Mouse (Mus musculus): ENCODE results near the gene Ppp2r5c. TPM values are rescaled to one million over a fixed set of nuclear protein-coding genes. Genes with fewer than 3 reads are reported as not detected.
A peak's percentile ranks its signal among the peaks of the same experiment; 100 is the strongest.

Gene Ppp2r5c
- total and polyA plus RNA-seq, 3 experiments: 72.0 to 100.0 (median 93.9) TPM

DNA sequence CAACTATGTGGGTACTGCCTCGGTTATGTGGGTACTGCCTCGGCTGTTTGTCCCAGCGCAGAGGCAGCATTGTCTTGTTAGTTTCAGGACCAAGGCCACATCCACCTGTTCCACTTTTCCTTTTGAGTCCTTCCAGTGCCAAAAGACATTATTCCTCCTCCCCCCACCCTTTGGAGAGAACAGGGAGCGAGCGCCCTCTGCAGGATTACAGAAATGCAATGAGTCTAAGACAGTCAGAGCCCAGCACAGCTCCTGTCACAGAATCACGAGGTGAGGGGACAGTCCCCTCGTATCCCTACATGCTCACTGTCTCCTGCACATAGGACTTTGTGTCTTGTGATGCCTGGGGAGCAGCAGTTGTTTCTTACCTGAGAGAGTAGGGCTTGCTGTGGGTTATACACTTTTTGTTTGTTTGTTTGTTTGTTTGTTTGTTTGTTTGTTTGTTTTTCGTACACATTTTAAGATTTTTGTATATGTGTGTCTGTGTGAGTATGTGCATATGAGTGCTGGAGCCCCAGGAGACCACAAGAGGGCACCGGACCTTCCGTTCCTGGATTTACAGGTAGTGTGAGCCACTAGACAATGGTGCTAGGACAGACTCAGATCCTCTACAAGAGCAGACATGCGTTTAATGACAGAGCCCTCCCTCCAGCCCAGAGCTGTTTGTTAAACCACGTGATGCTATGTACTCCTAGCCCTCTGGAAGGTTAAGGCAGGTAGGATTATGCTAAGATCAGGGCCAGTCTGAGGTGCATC is 43.2 kb downstream of the Ppp2r5c start:
- TF ChIP-seq MAFK (IDR thresholded peaks at IDR 0.05; ENCODE audit: borderline replicate concordance, low read depth, low read length) (no peak), POLR2AphosphoS5 (IDR thresholded peaks at IDR 0.05; ENCODE audit: borderline replicate concordance, low read depth, low read length) (no peak), TAL1 (IDR thresholded peaks at IDR 0.05; ENCODE audit: low read length) (no peak), KAT2A (conservative IDR thresholded peaks at IDR 0.05; ENCODE audit: low read depth, low read length) (no peak), CTCF (IDR thresholded peaks at IDR 0.05 in 2 of 3, conservative IDR thresholded peaks at IDR 0.05 in 1 of 3; ENCODE audit: control insufficient read depth in 1 of 3, insufficient read depth in 1 of 3, low read depth in 2 of 3, low read length in 3 of 3, poor library complexity in 1 of 3, severe bottlenecking in 1 of 3) (peak; percentile 24 to 41 (median 33)), POLR2A (IDR thresholded peaks at IDR 0.05; ENCODE audit: control insufficient read depth in 1 of 2, insufficient read depth in 1 of 2, low read depth in 1 of 2, low read length in 2 of 2, poor library complexity in 1 of 2) (no peak)
- H3K27ac ChIP-seq (ENCODE audit: control insufficient read depth, low read depth, low read length): no peak overlapping the region
- no peaks in the 10 kb centered on the region for H3K27me3 ChIP-seq (ENCODE audit: control insufficient read depth in 1 of 2, insufficient read depth in 2 of 2, low read length in 2 of 2)
- no peak overlapping the region for H3K4me3 ChIP-seq (ENCODE audit: control insufficient read depth in 1 of 2, insufficient read depth in 1 of 2, low read depth in 2 of 2, low read length in 2 of 2)
- DNase-seq (ENCODE audit: low read depth, low spot score): no peak
- no peak overlapping the region for H3K9ac ChIP-seq (ENCODE audit: control insufficient read depth, low read depth, low read length, poor library complexity, severe bottlenecking)
- H3K4me1 ChIP-seq (ENCODE audit: control insufficient read depth in 1 of 2, insufficient read depth in 2 of 2, low read length in 2 of 2): peaks cover 0 to 13% of the 10 kb centered on the region in 2 experiments
- no peaks in the 10 kb centered on the region for H3K9me3 ChIP-seq (replicated peaks; ENCODE audit: insufficient read depth, low read length)
- peaks cover 83% of the 10 kb centered on the region for H3K79me2 ChIP-seq (ENCODE audit: control insufficient read depth, insufficient read depth, low read length, poor library complexity)
- peaks cover 3 to 11% of the 10 kb centered on the region in 2 experiments; a peak in 3 of 4 replicates for H3K36me3 ChIP-seq (ENCODE audit: control insufficient read depth in 1 of 2, insufficient read depth in 2 of 2, low read length in 2 of 2)

- Histone ChIP-seq H3K4me1 (ENCODE audit: control insufficient read depth in 1 of 2, insufficient read depth in 2 of 2, low read length in 2 of 2) (peaks cover 7 to 19% of the 10 kb centered on the region in 2 experiments), H3K4me3 (ENCODE audit: control insufficient read depth in 1 of 2, insufficient read depth in 1 of 2, low read depth in 2 of 2, low read length in 2 of 2) (no peak overlapping the region), H3K79me2 (ENCODE audit: control insufficient read depth, insufficient read depth, low read length, poor library complexity) (peaks cover 80% of the 10 kb centered on the region), H3K9ac (ENCODE audit: control insufficient read depth, low read depth, low read length, poor library complexity, severe bottlenecking) (no peak overlapping the region), H3K9me3 (replicated peaks; ENCODE audit: insufficient read depth, low read length) (no peaks in the 10 kb centered on the region), H3K36me3 (ENCODE audit: control insufficient read depth in 1 of 2, insufficient read depth in 2 of 2, low read length in 2 of 2) (peaks cover 4 to 16% of the 10 kb centered on the region in 2 experiments; a peak in 3 of 4 replicates), H3K27ac (ENCODE audit: control insufficient read depth, low read depth, low read length) (no peak overlapping the region), H3K27me3 (ENCODE audit: control insufficient read depth in 1 of 2, insufficient read depth in 2 of 2, low read length in 2 of 2) (no peaks in the 10 kb centered on the region)
- TF ChIP-seq USF1 (IDR thresholded peaks at IDR 0.05; ENCODE audit: low read depth, low read length) (no peak), CHD2 (IDR thresholded peaks at IDR 0.05; ENCODE audit: low read length) (no peak), SMC3 (IDR thresholded peaks at IDR 0.05; ENCODE audit: low read depth, low read length) (no peak), TAL1 (IDR thresholded peaks at IDR 0.05; ENCODE audit: low read length) (no peak)
- no peak for DNase-seq (ENCODE audit: low read depth, low spot score)
Observed at GRCm38 (mm10) chr12:110492436-110492835, 45.5 kb downstream of the Ppp2r5c start.

DNA sequence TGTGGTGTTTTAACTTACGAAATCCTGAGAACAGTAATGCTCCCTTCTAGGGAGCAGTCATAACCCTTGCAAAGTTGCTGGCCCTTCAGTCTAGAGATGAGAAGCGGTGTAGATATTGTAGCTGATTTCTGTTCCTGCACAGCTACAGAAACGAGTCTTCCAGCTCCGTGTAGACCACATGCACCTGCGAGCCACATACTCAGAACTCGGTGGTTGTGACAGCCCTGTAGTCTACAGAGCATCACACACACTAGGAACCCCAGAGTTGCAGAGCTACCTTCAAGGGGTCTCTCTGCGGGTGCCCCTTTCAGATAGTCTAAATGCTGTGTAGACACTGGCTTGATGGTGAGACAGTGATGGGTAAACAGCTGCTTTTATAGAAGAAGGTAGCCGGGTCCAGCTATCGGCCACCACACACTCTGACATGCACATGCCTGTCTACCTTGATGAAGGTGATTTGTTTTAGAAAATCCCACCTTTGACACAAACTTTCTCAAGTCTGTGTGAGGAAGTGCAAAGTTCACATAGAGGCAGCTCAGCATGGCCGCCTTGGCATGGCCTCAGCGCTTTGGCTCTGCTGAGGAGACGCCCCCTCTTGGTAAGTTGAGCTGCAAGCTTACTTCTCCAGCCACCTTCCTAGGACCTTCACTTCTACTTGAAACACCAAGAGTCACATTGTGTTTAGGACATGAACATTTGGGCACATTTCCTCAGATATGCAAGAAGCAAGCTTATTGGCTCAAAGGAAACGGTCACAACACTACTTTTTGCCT is 46.9 kb downstream of the Ppp2r5c start:
- no peak overlapping the region for H3K9ac ChIP-seq (ENCODE audit: control insufficient read depth, low read depth, low read length, poor library complexity, severe bottlenecking)
- H3K27me3 ChIP-seq (ENCODE audit: control insufficient read depth in 1 of 2, insufficient read depth in 2 of 2, low read length in 2 of 2): no peaks in the 10 kb centered on the region
- H3K4me1 ChIP-seq (ENCODE audit: control insufficient read depth in 1 of 2, insufficient read depth in 2 of 2, low read length in 2 of 2): peaks cover 14 to 24% of the 10 kb centered on the region in 2 experiments
- no peak for DNase-seq (ENCODE audit: low read depth, low spot score)
- H3K27ac ChIP-seq (ENCODE audit: control insufficient read depth, low read depth, low read length): no peak overlapping the region
- H3K9me3 ChIP-seq (replicated peaks; ENCODE audit: insufficient read depth, low read length): no peaks in the 10 kb centered on the region
- H3K79me2 ChIP-seq (ENCODE audit: control insufficient read depth, insufficient read depth, low read length, poor library complexity): peaks cover 77% of the 10 kb centered on the region
- no peak overlapping the region for H3K4me3 ChIP-seq (ENCODE audit: control insufficient read depth in 1 of 2, insufficient read depth in 1 of 2, low read depth in 2 of 2, low read length in 2 of 2)
- TF ChIP-seq GABPA (IDR thresholded peaks at IDR 0.05; ENCODE audit: low read depth, low read length) (no peak), SIN3A (IDR thresholded peaks at IDR 0.05; ENCODE audit: low read length) (no peak), TAL1 (IDR thresholded peaks at IDR 0.05; ENCODE audit: low read length) (no peak), CHD2 (IDR thresholded peaks at IDR 0.05; ENCODE audit: low read length) (no peak), RAD21 (IDR thresholded peaks at IDR 0.05; ENCODE audit: low read depth, low read length) (no peak), ZC3H11A (IDR thresholded peaks at IDR 0.05; ENCODE audit: low read depth, low read length) (no peak), MEF2A (IDR thresholded peaks at IDR 0.05; ENCODE audit: extremely low read depth, insufficient replicate concordance, low read depth, low read length, poor library complexity, severe bottlenecking) (no peak), HCFC1 (IDR thresholded peaks at IDR 0.05; ENCODE audit: low read depth, low read length) (no peak), MAZ (IDR thresholded peaks at IDR 0.05; ENCODE audit: low read depth, low read length) (no peak)
- peaks cover 4 to 21% of the 10 kb centered on the region in 2 experiments; a peak in 3 of 4 replicates for H3K36me3 ChIP-seq (ENCODE audit: control insufficient read depth in 1 of 2, insufficient read depth in 2 of 2, low read length in 2 of 2)

Measured in MEL (cell line).